Mouse (Mus musculus) brain, embryonic 14.5 days (tissue): ENCODE measurements at regions not wholly inside any gene's neighbourhood (a gene's known extent, or its start where the extent isn't known, plus 50 kb on each side); places are given as distances from the start of the nearest gene placed in this dataset.

ENCODE experiments used
- DNase-seq: peaks from one replicate; pipeline ENCODE4 v3.0.0-alpha.2; 2011; ENCODE audit warnings: low read depth
- CTCF ChIP-seq: fragments of 200-500 bp; IDR thresholded peaks from 2 replicates; pipeline ENCODE4 v1.5.1; 2012; ENCODE audit warnings: inconsistent platforms, mild to moderate bottlenecking, moderate library complexity, borderline replicate concordance; ENCODE audit not compliant: insufficient read depth, insufficient read length; ENCODE audit errors: extremely low read depth
- POLR2A ChIP-seq: fragments of 200-500 bp; IDR thresholded peaks from 2 replicates; pipeline ENCODE4 v1.6.1; 2012; ENCODE audit warnings: mild to moderate bottlenecking, inconsistent platforms, borderline replicate concordance; ENCODE audit not compliant: poor library complexity, insufficient read depth, insufficient read length, severe bottlenecking; ENCODE audit errors: extremely low read depth

- peak; percentile 91 for DNase-seq
- TF ChIP-seq POLR2A = no peak
- peak; percentile 89 for TF ChIP-seq CTCF
Measured at GRCm38 (mm10) chr10:66909204-66909889, 186.6 kb upstream of the Jmjd1c start.

- DNase-seq = no peak
- TF ChIP-seq CTCF (no peak), POLR2A (no peak)
Measured at GRCm38 (mm10) chr10:66909905-66910681, 185.8 kb upstream of the Jmjd1c start.

- DNase-seq = peak; percentile 41
- TF ChIP-seq CTCF = no peak
- no peak for TF ChIP-seq POLR2A
Measured at GRCm38 (mm10) chr10:66911261-66911911, 184.5 kb upstream of the Jmjd1c start.

- no peak for TF ChIP-seq POLR2A
- no peak for TF ChIP-seq CTCF
- DNase-seq = no peak
Measured at GRCm38 (mm10) chr10:66912440-66912839, 183.5 kb upstream of the Jmjd1c start.

- no peak for DNase-seq
- no peak for TF ChIP-seq CTCF
- TF ChIP-seq POLR2A = no peak
Measured at GRCm38 (mm10) chr10:66913187-66913586, 182.7 kb upstream of the Jmjd1c start.

- peak; percentile 93 for DNase-seq
- peak; percentile 26; the same call in 1 of the 2 replicates for TF ChIP-seq CTCF
- TF ChIP-seq POLR2A = no peak
Measured at GRCm38 (mm10) chr10:66913627-66914026, 182.3 kb upstream of the Jmjd1c start.

- TF ChIP-seq CTCF (no peak), POLR2A (no peak)
- DNase-seq = peak; percentile 47
Measured at GRCm38 (mm10) chr10:66914288-66914975, 181.5 kb upstream of the Jmjd1c start.

GRCm38 (mm10) chr10:66915801-66916200 lies 180.1 kb upstream of the Jmjd1c start:
- TF ChIP-seq CTCF = no peak
- TF ChIP-seq POLR2A = no peak
- DNase-seq = no peak

- TF ChIP-seq POLR2A (no peak), CTCF (no peak)
- DNase-seq = no peak
Measured at GRCm38 (mm10) chr10:66917725-66918124, 178.2 kb upstream of the Jmjd1c start.

GRCm38 (mm10) chr10:66918713-66919112 lies 177.2 kb upstream of the Jmjd1c start:
- TF ChIP-seq CTCF (no peak), POLR2A (no peak)
- no peak for DNase-seq

GRCm38 (mm10) chr10:66919953-66920760 lies 175.8 kb upstream of the Jmjd1c start:
- DNase-seq = peak; percentile 98
- TF ChIP-seq CTCF (no peak), POLR2A (no peak)
